Mouse (Mus musculus) olfactory bulb, adult 2 months (tissue): Measurements from ENCODE around the gene Adprhl2. TPM values are rescaled to one million over a fixed set of nuclear protein-coding genes. Genes with fewer than 3 reads are reported as not detected.

ENCODE experiments used
- H3K27ac ChIP-seq: fragments of 200-500 bp; 2 replicates; pipeline ENCODE4 v1.5.1; 2012; ENCODE audit warnings: low read depth, low read length; ENCODE audit not compliant: insufficient read depth
- H3K4me1 ChIP-seq: fragments of 200-500 bp; 2 replicates; pipeline ENCODE4 v1.6.1; 2012; ENCODE audit warnings: low read length; ENCODE audit not compliant: control insufficient read depth, insufficient read depth
- H3K4me3 ChIP-seq: fragments of 200-500 bp; 2 replicates; pipeline ENCODE4 v1.5.1; 2012; ENCODE audit warnings: mild to moderate bottlenecking, low read depth, low read length, moderate library complexity; ENCODE audit not compliant: insufficient read depth
- CTCF ChIP-seq: fragments of 200-500 bp; IDR thresholded peaks from 2 replicates; pipeline ENCODE4 v1.5.1; 2012; ENCODE audit warnings: low read depth, mild to moderate bottlenecking, low read length, moderate library complexity; ENCODE audit not compliant: insufficient read depth
- POLR2A ChIP-seq: fragments of 200-500 bp; IDR thresholded peaks from 2 replicates; pipeline ENCODE4 v1.6.1; 2012; ENCODE audit warnings: mild to moderate bottlenecking, low read depth, low read length, moderate library complexity; ENCODE audit not compliant: insufficient read depth
- whole genome bisulfite sequencing: fragments of 180-500 bp; shearing (Covaris S2); methylation state at CpG from one replicate; pipeline ENCODE4 v1.1.7; 2018; 5-methylcytosine and 5-hydroxymethylcytosine counted together
- polyA plus RNA-seq: library from polyadenylated mRNA; stranded (reverse); fragments of >200 nt; gene quantifications from 2 replicates; pipeline ENCODE4 v1.2.4, GENCODE M21; 2012; ENCODE audit warnings: low replicate concordance; ENCODE audit not compliant: missing spikeins, insufficient read depth, insufficient read length

Gene Adprhl2
- polyA plus RNA-seq, 1 experiment, result not detected

DNA sequence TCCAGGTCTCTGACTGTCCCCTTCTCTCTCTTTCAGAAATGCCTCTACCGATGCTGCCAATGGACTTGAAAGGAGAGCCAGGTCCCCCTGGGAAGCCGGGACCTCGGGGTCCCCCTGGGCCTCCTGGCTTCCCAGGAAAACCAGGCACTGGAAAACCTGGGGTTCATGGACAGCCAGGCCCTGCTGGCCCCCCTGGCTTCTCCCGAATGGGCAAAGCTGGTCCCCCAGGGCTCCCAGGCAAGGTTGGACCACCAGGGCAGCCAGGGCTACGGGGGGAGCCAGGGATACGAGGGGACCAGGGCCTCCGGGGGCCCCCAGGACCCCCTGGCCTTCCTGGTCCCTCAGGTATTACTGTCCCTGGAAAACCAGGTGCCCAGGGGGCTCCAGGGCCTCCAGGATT lies 11.2 kb downstream of the Adprhl2 start:
- no peak for TF ChIP-seq POLR2A
- no peak for TF ChIP-seq CTCF
- Histone ChIP-seq H3K4me3 (no peak overlapping the region), H3K27ac (no peak overlapping the region), H3K4me1 (0 out of 2 replicates have a peak, but pooled peaks cover 5% of the 10 kb centered on the region)
- 80% methylated on average over 7 of the region's 7 CpGs for WGBS

DNA sequence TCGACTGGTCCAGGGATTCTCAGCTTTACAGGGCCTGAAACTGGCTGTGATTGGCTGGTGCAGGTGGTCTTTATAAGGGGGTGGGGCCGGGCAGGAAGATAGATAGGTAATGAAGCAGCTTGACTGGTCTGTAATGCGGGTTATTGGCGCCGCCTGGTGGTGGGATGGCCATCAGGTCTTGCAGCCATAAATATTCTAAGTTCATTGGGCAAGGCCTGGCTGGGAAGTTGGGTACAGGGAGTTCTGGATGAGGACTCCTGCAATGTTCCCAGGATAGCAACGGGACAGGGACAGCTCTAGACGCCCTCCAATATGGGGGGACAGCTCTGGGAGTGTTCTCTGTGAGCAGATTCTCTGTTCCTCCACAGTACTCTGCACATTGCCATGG lies 11.6 kb downstream of the Adprhl2 start:
- 2% methylated on average over 7 of the region's 7 CpGs for WGBS
- H3K4me1 ChIP-seq, result 0 out of 2 replicates have a peak, but pooled peaks cover 5% of the 10 kb centered on the region
- 0 out of 2 replicates have a peak, but pooled peaks have one; percentile 7 for TF ChIP-seq CTCF
- TF ChIP-seq POLR2A, result no peak
- no peak overlapping the region for H3K27ac ChIP-seq
- peak overlapping the region; percentile 20 for H3K4me3 ChIP-seq

GRCm38 (mm10) chr4:126309211-126309921 lies 12.1 kb downstream of the Adprhl2 start:
- H3K4me1 ChIP-seq, result 0 out of 2 replicates have a peak, but pooled peaks cover 5% of the 10 kb centered on the region
- H3K4me3 ChIP-seq, result peak overlapping the region; percentile 20
- no peak overlapping the region for H3K27ac ChIP-seq
- no peak for TF ChIP-seq POLR2A
- TF ChIP-seq CTCF, result no peak
- WGBS, result 15% methylated on average over 20 of the region's 20 CpGs

DNA sequence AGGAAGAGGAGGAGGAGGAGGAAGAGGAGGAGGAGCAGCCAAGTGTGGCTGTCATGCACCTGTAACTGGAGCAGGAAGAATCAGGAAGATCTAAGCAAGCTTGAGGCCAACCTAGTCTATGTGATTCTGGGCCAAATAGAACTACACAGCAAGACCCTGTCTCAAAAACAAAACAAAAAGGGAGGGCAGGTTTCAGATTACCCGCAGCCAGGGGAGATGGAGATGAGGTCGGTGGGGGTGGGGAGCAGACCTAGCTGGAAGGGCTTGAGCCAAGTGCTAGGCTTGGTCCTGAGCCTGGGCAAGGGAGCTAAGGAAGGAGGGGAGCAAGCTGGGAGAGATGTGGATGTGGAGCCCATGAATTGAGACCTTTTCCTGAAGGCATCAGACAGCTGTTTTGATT lies 14.7 kb downstream of the Adprhl2 start:
- WGBS, result 19% methylated on average over 2 of the region's 2 CpGs
- Histone ChIP-seq H3K4me1 (peaks cover 6% of the 10 kb centered on the region; the same call in 1 of the 2 replicates), H3K4me3 (no peak overlapping the region), H3K27ac (no peak overlapping the region)
- TF ChIP-seq POLR2A (no peak), CTCF (no peak)

GRCm38 (mm10) chr4:126306058-126306457 lies 15.4 kb downstream of the Adprhl2 start:
- no peak for TF ChIP-seq CTCF
- no peak for TF ChIP-seq POLR2A
- Histone ChIP-seq H3K27ac (no peak overlapping the region), H3K4me3 (no peak overlapping the region), H3K4me1 (peaks cover 12% of the 10 kb centered on the region)
- WGBS, result 91% methylated on average over 6 of the region's 6 CpGs

GRCm38 (mm10) chr4:126305428-126305827 lies 16.1 kb downstream of the Adprhl2 start:
- H3K4me1 ChIP-seq, result peaks cover 16% of the 10 kb centered on the region
- no peak overlapping the region for H3K4me3 ChIP-seq
- 93% methylated on average over 1 of the region's 1 CpGs for WGBS
- H3K27ac ChIP-seq, result no peak overlapping the region
- TF ChIP-seq CTCF (no peak), POLR2A (no peak)

DNA sequence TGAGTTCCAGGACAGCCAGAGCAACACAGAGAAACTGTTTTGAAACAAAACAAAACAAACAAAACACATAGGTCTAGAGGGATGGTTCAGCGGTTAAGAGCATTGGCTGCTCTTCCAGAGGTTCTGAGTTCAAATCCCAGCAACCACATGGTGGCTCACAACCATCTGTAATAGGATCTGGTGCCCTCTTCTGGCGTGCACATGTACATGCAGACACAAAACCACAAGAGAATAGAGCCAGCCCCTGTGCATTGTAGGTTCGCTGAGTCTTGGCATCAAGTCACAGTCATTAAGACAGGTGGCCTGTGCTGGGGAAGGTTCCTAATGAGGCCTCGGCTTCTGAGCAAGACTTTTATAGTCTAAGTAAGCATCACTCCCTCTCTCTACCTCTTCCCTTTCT lies 17.6 kb downstream of the Adprhl2 start:
- no peak overlapping the region for H3K4me3 ChIP-seq
- TF ChIP-seq CTCF (no peak), POLR2A (no peak)
- no peak overlapping the region for H3K27ac ChIP-seq
- peaks cover 12% of the 10 kb centered on the region for H3K4me1 ChIP-seq
- WGBS, result 63% methylated on average over 4 of the region's 4 CpGs

DNA sequence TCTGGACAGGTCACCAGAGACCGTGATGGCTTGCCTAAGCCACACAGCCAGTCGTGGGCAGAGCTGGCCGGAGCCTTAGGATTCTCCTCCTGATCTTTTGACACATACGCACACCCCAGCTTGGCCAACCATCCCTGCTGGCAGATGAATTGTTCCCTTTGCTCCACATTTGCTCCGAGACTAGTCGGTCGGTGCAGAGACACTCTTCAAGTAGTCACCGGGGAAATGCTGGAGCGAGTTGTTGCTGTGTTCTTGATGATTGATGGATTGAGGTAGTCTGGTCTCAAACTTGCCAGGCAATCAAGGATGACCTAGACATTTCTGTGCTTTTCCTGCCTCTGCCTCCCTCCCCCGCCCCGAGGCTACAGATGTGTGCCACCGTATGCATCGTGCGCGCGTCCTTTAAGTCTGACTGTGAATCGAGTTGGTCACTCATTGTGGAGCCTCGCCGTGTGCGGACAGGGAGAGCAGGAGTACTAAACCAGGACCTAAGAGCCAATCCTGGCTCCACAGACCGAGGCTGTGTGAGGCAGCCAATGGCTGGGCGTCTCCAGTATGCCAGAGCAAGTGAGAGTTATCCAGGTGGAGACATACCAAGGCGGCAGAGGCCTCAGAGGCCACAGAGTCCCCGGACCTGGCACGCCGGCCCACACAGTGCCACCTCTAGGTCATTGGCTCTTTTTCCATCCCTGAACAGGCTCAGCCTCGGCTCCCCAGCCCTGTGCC lies 19.8 kb downstream of the Adprhl2 start:
- H3K27ac ChIP-seq, result no peak overlapping the region
- WGBS, result 23% methylated on average over 27 of the region's 27 CpGs
- no peak for TF ChIP-seq CTCF
- no peak for TF ChIP-seq POLR2A
- H3K4me3 ChIP-seq, result 0 out of 2 replicates have a peak overlapping the region, but pooled peaks have one; percentile 3
- peaks cover 19% of the 10 kb centered on the region for H3K4me1 ChIP-seq
